Mouse (Mus musculus) heart, embryonic 10.5 days (tissue): Measurements from ENCODE around the gene Ptprr. TPM values are rescaled to one million over a fixed set of nuclear protein-coding genes. Genes with fewer than 3 reads are reported as not detected.

ENCODE experiments used
- DNase-seq: peaks from one replicate; pipeline ENCODE4 v3.0.0-alpha.2; 2017; ENCODE audit warnings: low spot score
- H3K27ac ChIP-seq: fragments of 300-500 bp; sonication (generic); 2 replicates; pipeline ENCODE4 v1.5.1; 2016; ENCODE audit warnings: mild to moderate bottlenecking
- H3K27me3 ChIP-seq: fragments of 300-500 bp; sonication (generic); 2 replicates; pipeline ENCODE4 v1.6.1; 2016; ENCODE audit warnings: mild to moderate bottlenecking; ENCODE audit not compliant: poor library complexity, insufficient read depth, severe bottlenecking
- H3K36me3 ChIP-seq: fragments of 300-500 bp; sonication (generic); 2 replicates; pipeline ENCODE4 v1.6.1; 2016; ENCODE audit warnings: mild to moderate bottlenecking, moderate library complexity
- H3K4me1 ChIP-seq: fragments of 300-500 bp; sonication (generic); 2 replicates; pipeline ENCODE4 v1.6.1; 2016; ENCODE audit warnings: mild to moderate bottlenecking
- H3K4me3 ChIP-seq: fragments of 300-500 bp; sonication (generic); 2 replicates; pipeline ENCODE4 v1.5.1; 2016; ENCODE audit warnings: mild to moderate bottlenecking, moderate library complexity
- H3K9me3 ChIP-seq: fragments of 300-500 bp; sonication (generic); 2 replicates; pipeline ENCODE4 v1.6.1; 2016; ENCODE audit warnings: mild to moderate bottlenecking, moderate library complexity
- WGBS: fragments of 180-500 bp; shearing (Covaris S2); methylation state at CpG from one replicate; pipeline ENCODE4 v1.1.7; 2016; 5-methylcytosine and 5-hydroxymethylcytosine counted together
- polyA plus RNA-seq: library from polyadenylated mRNA; unstranded; fragments of >200 nt; fragmentation: Nextera tagmentation; extraction: Ambion mirVana; gene quantifications from 2 replicates; pipeline ENCODE4 v1.2.1, GENCODE M21; 2016

Gene Ptprr
- polyA plus RNA-seq, 1 experiment from 2014 or later = 0.41 TPM

DNA sequence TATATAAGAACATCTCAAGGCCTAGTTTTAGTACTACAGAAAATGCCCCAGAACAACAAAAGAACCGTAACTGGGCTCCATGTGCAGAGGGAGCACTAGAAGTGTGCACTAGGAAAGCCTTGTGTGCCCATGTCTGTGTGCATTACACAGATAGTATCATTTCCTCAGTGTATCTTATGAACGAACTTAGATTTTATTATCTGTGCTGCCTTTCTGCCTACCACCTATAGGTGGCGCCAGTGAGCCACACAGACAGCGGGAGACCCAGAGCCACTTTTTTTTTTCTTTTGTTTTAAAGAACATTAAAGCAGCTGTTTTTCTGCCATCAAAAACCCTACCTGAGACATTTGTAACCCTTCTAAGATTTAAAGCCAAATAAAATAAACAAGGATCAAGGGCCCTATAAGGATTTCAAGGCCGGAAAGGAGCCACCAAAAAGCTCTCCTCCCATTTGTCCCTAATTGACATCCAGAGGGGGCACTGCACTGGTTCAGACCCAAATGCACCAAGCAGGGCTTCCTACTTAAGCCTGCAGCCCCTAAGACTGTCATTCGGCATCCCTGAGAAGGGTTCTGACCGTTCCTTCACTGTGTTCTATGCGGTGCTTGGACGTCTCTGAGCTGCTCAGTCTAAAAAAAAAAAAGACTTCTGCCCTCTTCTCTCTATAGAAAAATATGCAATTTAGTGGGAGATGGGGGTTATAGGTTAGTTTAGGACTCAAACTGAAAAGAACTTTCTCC is 190.1 kb downstream of the Ptprr start:
- H3K4me1 ChIP-seq = peaks cover 14% of the 10 kb centered on the region
- no peaks in the 10 kb centered on the region for H3K9me3 ChIP-seq
- H3K27ac ChIP-seq = no peak overlapping the region; the same call in 1 of the 2 replicates
- no peak for DNase-seq
- WGBS = 10% methylated on average over 9 of the region's 9 CpGs
- peak overlapping the region; percentile 40; the same call in 1 of the 2 replicates for H3K4me3 ChIP-seq
- no peaks in the 10 kb centered on the region for H3K36me3 ChIP-seq
- no peaks in the 10 kb centered on the region for H3K27me3 ChIP-seq

DNA sequence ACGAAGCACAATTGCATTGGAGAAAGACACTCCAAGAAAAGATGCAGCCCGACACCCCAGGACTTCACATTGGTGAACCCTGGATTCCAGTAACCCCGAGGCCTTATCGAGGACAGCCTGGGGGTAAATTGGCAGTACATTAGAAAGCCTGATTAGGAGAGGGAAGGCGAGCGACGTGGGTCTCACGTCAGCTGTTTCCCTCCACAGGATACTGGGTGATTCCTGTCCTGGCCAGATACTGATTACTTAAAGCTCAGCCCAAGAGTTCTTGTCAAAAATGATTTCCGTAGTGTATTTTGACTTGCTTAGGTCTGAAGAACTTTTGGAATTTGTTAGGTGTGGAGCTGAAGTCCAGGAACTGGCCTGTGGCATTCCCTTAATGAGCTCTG is 190.7 kb downstream of the Ptprr start:
- Histone ChIP-seq H3K9me3 (no peaks in the 10 kb centered on the region), H3K27ac (no peak overlapping the region), H3K36me3 (no peaks in the 10 kb centered on the region), H3K4me1 (peaks cover 14% of the 10 kb centered on the region), H3K27me3 (no peaks in the 10 kb centered on the region), H3K4me3 (no peak overlapping the region)
- 22% methylated on average over 9 of the region's 9 CpGs for WGBS
- DNase-seq = no peak

DNA sequence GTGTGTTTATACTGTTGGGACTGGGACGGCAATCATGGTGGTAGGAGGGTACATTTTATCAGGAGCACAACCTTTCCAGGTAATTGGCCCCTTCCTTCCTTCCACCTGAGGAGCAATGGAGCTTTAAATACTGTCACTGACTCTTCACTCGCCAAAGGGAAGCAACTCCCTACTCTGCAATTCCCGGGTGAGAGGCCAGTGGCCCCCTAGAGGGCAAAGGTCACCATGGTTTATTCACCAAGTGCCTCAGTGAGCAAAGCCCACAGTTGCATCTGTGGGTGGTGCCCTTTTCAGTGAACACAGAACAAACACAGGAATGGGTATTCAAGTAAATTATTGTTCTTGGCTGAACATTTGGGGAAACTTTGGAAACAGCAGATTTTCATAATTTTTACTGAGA is 194.1 kb downstream of the Ptprr start:
- H3K36me3 ChIP-seq = no peaks in the 10 kb centered on the region
- peaks cover 10% of the 10 kb centered on the region; the same call in 1 of the 2 replicates for H3K4me1 ChIP-seq
- no peak for DNase-seq
- H3K4me3 ChIP-seq = no peak overlapping the region
- no peaks in the 10 kb centered on the region for H3K9me3 ChIP-seq
- WGBS = 10% methylated on average over 3 of the region's 3 CpGs
- no peak overlapping the region for H3K27ac ChIP-seq
- no peaks in the 10 kb centered on the region for H3K27me3 ChIP-seq

DNA sequence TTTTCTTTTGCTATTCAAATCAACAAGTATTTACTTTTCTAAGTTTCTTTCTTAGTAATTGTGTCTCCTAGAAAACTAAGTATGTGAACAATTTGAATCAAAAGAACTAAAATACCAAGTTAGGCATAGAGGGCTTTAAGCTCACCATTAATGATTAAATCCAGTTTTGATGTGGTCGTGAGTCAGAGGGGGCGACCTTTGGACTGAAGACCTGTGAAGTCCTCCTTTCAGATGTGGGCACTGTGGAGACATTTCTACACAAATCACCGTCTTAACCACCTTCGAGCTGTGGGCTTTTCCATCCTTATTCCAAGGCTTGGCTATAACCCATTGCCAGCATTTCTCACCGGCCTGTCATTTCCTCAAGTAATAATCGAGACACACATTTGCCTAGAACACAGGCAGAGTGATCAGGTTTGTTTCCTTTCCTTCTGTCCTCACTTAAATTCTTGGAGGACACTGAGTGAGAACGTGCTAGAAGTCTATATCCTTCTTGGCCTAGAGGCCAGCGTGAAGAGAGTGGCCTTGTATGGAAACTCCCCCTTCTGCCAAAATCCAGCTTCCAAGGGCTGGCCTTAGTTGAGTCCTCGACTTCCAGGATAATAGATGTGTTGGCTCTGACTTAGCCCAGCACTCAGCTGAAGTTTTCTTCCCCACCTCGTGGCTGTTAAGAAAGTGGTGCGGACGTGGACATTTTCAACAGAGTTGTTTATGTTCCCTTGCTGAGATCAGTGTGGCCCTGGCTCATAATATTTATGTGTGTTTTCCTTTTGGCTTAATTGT is 202.5 kb downstream of the Ptprr start:
- no peaks in the 10 kb centered on the region for H3K4me1 ChIP-seq
- H3K4me3 ChIP-seq = no peak overlapping the region
- no peak overlapping the region for H3K27ac ChIP-seq
- WGBS = 83% methylated on average over 12 of the region's 12 CpGs
- no peaks in the 10 kb centered on the region for H3K36me3 ChIP-seq
- H3K27me3 ChIP-seq = no peaks in the 10 kb centered on the region
- H3K9me3 ChIP-seq = no peaks in the 10 kb centered on the region
- no peak for DNase-seq

DNA sequence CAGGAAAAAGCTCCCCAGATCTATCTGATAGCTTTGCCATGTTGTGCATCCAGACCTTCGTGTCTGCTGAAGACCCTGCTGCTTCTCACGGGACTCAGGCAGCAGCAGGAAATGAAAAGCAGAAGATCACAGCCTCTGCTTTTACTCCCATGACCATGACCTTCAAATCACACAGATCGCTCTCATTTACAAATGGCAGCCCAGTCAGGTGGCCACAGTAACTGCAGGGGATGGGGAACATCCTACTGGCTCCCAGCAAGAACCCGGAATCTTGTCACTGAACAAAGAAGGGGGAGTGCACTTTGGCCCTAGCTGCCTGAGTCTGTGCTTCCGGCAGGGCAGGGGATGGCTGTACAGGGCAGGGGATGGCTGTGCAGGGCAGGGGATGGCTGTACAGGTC is 217.3 kb downstream of the Ptprr start:
- no peak for DNase-seq
- Histone ChIP-seq H3K36me3 (no peaks in the 10 kb centered on the region), H3K27ac (no peak overlapping the region), H3K4me1 (0 out of 2 replicates have a peak, but pooled peaks cover 7% of the 10 kb centered on the region), H3K4me3 (no peak overlapping the region), H3K9me3 (no peaks in the 10 kb centered on the region), H3K27me3 (0 out of 2 replicates have a peak, but pooled peaks cover 8% of the 10 kb centered on the region)
- WGBS = 54% methylated on average over 5 of the region's 5 CpGs

DNA sequence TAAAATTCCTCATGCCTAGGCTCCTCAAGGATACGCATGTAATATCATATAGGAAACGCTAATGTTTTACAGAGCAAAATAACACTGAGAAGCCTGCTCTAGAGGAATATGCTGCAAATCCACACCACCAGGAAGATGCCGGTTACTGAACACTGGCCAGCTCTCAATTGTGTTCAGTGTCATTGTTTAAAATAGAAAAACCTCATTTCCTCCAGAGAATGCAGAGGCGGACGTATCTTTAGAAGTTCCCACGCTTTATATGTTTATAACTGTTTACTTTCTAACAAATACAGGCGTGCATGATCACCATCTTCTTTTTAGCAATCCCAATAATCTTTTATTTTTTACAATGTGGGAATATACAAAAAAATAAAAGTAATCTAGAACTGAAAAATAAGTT is 224.2 kb downstream of the Ptprr start:
- H3K27ac ChIP-seq = no peak overlapping the region
- H3K36me3 ChIP-seq = no peaks in the 10 kb centered on the region
- DNase-seq = no peak
- WGBS = 75% methylated on average over 7 of the region's 7 CpGs
- H3K4me3 ChIP-seq = no peak overlapping the region
- H3K27me3 ChIP-seq = no peaks in the 10 kb centered on the region
- H3K4me1 ChIP-seq = peaks cover 4% of the 10 kb centered on the region
- no peaks in the 10 kb centered on the region for H3K9me3 ChIP-seq

DNA sequence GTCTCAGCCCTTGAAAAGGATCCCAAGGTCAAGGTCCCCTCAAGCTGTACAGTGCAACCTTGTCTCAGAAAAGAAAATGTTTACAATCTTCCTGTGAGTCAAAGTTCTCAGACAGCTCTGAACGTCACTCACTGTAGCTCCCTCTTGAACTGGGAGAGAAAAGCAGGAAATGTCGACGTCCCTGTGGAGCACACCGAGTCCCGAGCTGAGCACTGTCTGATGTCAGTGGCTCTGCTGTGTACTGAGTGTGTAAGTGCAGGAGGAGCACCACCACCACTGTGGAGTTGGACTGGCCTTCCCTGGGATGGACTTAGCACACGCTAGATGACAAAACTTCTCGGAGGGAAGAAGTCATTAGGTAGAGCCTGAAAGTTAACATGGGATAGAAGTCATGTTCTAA is 225.4 kb downstream of the Ptprr start:
- H3K4me1 ChIP-seq = peaks cover 4% of the 10 kb centered on the region
- no peaks in the 10 kb centered on the region for H3K27me3 ChIP-seq
- no peaks in the 10 kb centered on the region for H3K9me3 ChIP-seq
- no peak for DNase-seq
- H3K36me3 ChIP-seq = no peaks in the 10 kb centered on the region
- 0 out of 2 replicates have a peak overlapping the region, but pooled peaks have one; percentile 29 for H3K27ac ChIP-seq
- H3K4me3 ChIP-seq = no peak overlapping the region
- 44% methylated on average over 7 of the region's 7 CpGs for WGBS

DNA sequence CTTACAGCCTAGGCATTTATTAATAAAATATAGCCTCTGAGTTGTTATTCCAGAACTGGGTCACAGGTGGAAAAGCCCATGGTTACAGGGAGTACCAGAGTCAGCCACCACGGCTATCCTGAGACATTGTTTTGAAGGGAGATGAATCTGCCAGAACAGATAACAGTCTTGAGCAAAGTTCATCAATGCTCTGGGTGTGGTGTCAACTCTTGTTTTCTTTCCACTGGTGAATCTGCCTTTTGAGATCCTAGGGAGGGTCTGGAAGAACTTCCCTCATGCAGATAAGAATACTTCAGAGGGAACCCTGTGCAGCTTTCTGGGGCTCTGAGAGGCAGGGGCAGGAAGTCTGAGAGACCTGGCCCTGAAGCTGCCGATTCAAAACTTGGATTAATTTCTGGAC is 227.6 kb downstream of the Ptprr start:
- no peak overlapping the region for H3K4me3 ChIP-seq
- no peaks in the 10 kb centered on the region for H3K9me3 ChIP-seq
- no peaks in the 10 kb centered on the region for H3K27me3 ChIP-seq
- WGBS = 44% methylated on average over 2 of the region's 2 CpGs
- H3K27ac ChIP-seq = no peak overlapping the region
- no peaks in the 10 kb centered on the region for H3K36me3 ChIP-seq
- no peak for DNase-seq
- peaks cover 4% of the 10 kb centered on the region for H3K4me1 ChIP-seq

DNA sequence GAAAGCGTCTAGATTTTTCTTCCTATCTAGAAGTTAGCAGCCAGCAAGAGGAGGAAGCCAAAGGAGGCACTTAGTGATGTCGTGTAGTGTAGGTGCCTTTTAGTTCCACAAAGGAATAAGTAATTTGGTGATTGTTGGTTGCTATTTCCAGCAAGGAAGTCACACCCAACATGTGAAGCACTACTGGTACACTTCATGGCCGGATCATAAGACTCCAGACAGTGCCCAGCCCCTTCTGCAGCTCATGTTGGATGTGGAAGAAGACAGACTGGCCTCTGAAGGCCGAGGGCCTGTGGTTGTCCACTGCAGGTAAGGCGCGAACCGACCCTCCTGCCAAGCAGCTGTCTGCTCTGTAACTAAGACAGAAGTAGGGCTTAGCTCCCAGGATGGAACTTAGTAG is 234.7 kb downstream of the Ptprr start:
- no peak for DNase-seq
- H3K27ac ChIP-seq = no peak overlapping the region
- H3K4me3 ChIP-seq = no peak overlapping the region
- WGBS = 69% methylated on average over 7 of the region's 7 CpGs
- H3K27me3 ChIP-seq = 0 out of 2 replicates have a peak, but pooled peaks cover 4% of the 10 kb centered on the region
- no peaks in the 10 kb centered on the region for H3K9me3 ChIP-seq
- H3K4me1 ChIP-seq = peaks cover 14% of the 10 kb centered on the region
- H3K36me3 ChIP-seq = no peaks in the 10 kb centered on the region

DNA sequence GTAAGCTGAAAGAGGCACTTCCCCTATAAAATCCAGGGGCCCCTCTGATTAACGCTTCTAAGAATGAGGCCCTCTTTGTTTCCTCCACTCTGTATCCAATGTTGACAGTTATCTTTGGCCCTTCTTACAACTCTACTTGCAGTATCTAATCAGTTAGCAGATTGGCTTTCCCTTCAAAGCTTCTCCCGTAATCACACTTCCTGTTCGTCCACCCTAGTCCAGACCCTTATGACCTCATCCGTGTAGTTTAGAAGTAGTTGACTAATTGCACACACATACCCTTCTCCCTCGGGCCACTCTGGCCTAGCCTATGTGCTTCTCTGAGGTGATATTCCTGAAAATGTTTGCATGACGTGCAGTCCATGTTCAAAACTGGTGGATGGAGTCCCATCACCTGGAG is 236.0 kb downstream of the Ptprr start:
- no peak overlapping the region for H3K27ac ChIP-seq
- 15% methylated on average over 6 of the region's 6 CpGs for WGBS
- H3K36me3 ChIP-seq = no peaks in the 10 kb centered on the region
- H3K27me3 ChIP-seq = 0 out of 2 replicates have a peak, but pooled peaks cover 4% of the 10 kb centered on the region
- H3K4me3 ChIP-seq = no peak overlapping the region
- no peak for DNase-seq
- H3K9me3 ChIP-seq = no peaks in the 10 kb centered on the region
- peaks cover 14% of the 10 kb centered on the region for H3K4me1 ChIP-seq

DNA sequence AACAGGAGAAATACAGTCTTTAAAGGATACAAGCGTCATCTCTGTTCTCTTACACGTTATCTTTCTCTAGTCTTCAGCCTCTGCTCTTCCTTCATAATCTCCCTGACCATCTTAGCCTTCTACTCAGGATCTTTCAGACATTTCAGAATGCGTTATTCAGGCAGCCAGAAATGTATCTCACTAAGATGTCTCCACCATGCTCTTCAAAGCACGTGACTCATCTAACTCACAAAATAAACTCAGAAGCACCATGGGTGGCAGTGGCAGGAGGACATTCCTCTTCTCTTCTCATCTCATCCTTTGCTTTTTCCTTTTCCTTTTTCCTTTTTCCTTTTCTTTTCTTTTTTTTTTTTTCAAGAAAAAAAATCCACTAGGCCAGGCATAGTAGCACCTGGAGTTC is 241.3 kb downstream of the Ptprr start:
- whole genome bisulfite sequencing = 70% methylated on average over 4 of the region's 4 CpGs
- peaks cover 22% of the 10 kb centered on the region for H3K4me1 ChIP-seq
- H3K27me3 ChIP-seq = no peaks in the 10 kb centered on the region
- no peak overlapping the region for H3K27ac ChIP-seq
- DNase-seq = peak; percentile 42
- H3K4me3 ChIP-seq = no peak overlapping the region
- H3K36me3 ChIP-seq = no peaks in the 10 kb centered on the region
- no peaks in the 10 kb centered on the region for H3K9me3 ChIP-seq

DNA sequence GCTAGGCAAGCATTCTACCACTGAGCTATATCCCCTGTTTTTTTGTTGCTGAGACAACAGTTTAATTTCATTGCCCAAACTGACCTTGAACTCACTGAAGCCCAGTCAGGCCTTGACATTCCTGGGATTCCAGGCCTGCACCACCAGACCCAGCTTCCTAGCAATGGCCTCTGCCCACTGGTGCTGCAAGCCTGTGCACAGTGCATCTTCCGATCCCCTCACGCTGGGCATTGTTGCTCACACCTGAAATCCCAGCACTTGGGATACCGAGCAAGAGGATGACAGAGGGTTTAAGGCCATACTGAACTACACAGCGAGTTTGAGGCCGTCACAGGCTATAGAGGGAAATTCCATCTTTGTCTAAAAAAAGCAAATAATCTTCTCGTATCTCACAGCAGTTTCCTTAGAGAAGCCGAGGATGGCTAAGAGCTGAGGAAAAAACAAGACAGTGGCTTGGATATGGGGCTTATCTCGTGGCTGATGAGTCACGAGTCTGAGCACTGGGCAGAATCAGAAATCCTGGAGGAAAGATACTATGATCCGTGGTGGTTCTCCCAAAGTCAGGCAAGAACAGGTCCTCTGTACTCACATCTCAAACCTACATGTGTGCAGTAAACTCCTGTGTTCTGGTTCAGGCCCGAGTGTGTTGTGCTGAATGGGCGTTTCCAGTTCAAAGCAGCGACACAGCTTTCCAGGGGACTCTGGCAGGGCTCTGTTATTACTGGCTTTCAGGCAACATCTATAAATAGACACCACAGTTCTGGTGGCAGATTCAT is 242.8 kb downstream of the Ptprr start:
- 22% methylated on average over 13 of the region's 13 CpGs for WGBS
- Histone ChIP-seq H3K9me3 (no peaks in the 10 kb centered on the region), H3K27ac (peak overlapping the region; percentile 88), H3K36me3 (no peaks in the 10 kb centered on the region), H3K27me3 (no peaks in the 10 kb centered on the region), H3K4me1 (peaks cover 22% of the 10 kb centered on the region), H3K4me3 (0 out of 2 replicates have a peak overlapping the region, but pooled peaks have one; percentile 1)
- peak; percentile 81 for DNase-seq

DNA sequence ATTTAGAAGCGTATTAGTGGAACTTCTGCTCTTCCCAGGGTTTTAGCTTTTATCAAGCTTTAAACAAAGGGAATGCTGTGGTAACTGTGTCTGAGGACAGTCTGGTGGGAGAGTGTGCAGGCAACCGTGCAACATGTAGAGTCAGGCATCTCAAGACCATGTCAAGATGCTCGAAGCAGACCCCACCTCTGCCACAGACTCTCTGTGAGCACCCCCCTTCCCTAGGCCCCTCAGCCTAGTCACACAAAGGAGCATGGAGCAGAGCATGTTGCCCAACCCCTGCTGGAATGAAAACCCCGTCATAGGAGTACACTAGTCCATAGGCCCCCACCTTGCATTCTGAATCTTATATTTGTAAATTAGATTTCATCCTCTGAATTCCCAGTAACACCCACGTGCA is 243.5 kb downstream of the Ptprr start:
- no peaks in the 10 kb centered on the region for H3K36me3 ChIP-seq
- no peaks in the 10 kb centered on the region for H3K27me3 ChIP-seq
- H3K27ac ChIP-seq = peak overlapping the region; percentile 88
- H3K4me1 ChIP-seq = peaks cover 25% of the 10 kb centered on the region
- WGBS = 54% methylated on average over 5 of the region's 5 CpGs
- H3K4me3 ChIP-seq = no peak overlapping the region
- DNase-seq = peak; percentile 75
- no peaks in the 10 kb centered on the region for H3K9me3 ChIP-seq
